Mouse (Mus musculus): ENCODE data around the gene Vwa8. TPM values are rescaled to one million over a fixed set of nuclear protein-coding genes. Genes with fewer than 3 reads are reported as not detected.

Vwa8 gene
- polyA plus RNA-seq, 1 experiment, result 11.2 TPM

DNA sequence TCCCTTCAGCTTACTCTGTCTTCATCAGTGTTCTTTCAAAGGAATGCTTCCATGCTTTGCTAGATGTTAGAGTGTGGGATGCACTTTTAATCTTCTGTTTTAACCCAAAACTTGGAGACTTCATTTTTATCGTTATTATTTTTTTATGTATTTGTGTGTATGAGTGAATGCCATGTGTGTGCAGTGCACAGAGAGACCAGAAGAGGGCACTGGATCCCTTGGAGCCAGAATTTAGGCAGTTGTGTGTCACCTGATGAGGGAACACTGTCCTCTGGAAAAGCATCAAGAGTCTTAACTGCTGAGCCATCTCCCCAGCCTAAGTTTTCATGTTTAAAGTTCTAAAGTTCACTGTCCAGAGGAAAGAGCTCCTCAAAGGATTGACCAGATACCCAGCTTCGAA, 316.1 kb downstream of the Vwa8 start:
- H3K27ac ChIP-seq (ENCODE audit: insufficient read depth, low read depth, low read length), result no peak overlapping the region
- TF ChIP-seq POLR2A (IDR thresholded peaks at IDR 0.05; ENCODE audit: low read depth, low read length), result no peak
- TF ChIP-seq CTCF (IDR thresholded peaks at IDR 0.05; ENCODE audit: extremely low read depth, insufficient read length, insufficient replicate concordance, low read depth, low read length), result no peak

DNA sequence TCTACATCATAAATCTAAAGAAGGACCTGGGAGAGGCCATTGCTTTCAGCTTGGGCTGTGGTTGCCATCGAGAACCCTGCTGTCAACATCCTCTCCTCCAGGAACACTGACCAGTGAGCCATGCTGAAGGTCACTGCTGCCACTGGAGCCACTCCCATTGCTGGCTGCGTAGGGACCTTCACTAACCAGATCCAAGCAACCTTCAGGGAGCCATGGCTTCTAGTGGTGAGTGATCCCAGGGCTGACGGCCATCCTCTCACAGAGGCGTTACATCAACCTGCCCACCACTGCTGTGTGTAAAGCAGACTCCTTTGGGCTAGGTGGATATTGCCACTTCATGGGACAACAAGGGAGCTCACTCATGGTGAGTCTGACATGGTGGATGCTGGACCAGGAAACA, 325.7 kb downstream of the Vwa8 start:
- no peak overlapping the region for H3K4me3 ChIP-seq (ENCODE audit: low read depth, low read length)
- peaks cover 6% of the 10 kb centered on the region; the same call in 1 of the 2 replicates for H3K36me3 ChIP-seq (ENCODE audit: control insufficient read depth, insufficient read depth, low read length)
- 93% methylated on average over 4 of the region's 4 CpGs for WGBS
- no peak for TF ChIP-seq CTCF (IDR thresholded peaks at IDR 0.05; ENCODE audit: extremely low read depth, insufficient read length, insufficient replicate concordance, low read depth, low read length)
- TF ChIP-seq POLR2A (IDR thresholded peaks at IDR 0.05; ENCODE audit: low read depth, low read length), result no peak
- H3K4me1 ChIP-seq (ENCODE audit: control insufficient read depth, insufficient read depth, insufficient read length, low read length), result no peaks in the 10 kb centered on the region
- H3K27ac ChIP-seq (ENCODE audit: insufficient read depth, low read depth, low read length), result no peak overlapping the region
- no peaks in the 10 kb centered on the region for H3K27me3 ChIP-seq (ENCODE audit: control insufficient read depth, insufficient read depth, low read length)

More for the DNA sequence above, 316.1 kb downstream of the Vwa8 start:
- Histone ChIP-seq H3K36me3 (ENCODE audit: control insufficient read depth, insufficient read depth, low read length) (peaks cover 8% of the 10 kb centered on the region), H3K27me3 (ENCODE audit: control insufficient read depth, insufficient read depth, low read length) (no peaks in the 10 kb centered on the region), H3K4me1 (ENCODE audit: control insufficient read depth, insufficient read depth, insufficient read length, low read length) (no peaks in the 10 kb centered on the region), H3K4me3 (ENCODE audit: low read depth, low read length) (no peak overlapping the region)
- WGBS, result 94% methylated on average over 2 of the region's 2 CpGs

DNA sequence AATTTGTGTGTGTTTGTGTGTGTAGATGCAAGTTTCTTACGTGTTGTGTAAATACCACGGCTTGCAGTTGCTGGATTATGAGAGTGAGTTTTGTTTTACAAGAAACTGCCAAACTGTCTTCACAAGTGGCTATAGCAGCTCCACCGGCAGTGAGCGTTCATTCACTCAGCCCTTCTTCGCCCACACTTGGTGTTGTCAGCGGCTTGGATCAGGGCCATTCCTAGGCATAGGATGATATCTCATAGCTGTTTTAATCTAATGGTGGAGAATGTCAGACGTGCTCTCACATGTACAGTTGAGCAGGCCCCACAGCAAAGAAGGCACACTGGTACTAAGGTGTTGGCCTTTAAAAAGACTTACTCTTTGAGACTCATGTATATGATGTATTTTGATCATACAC, 328.9 kb downstream of the Vwa8 start:
- Histone ChIP-seq H3K36me3 (ENCODE audit: control insufficient read depth, insufficient read depth, low read length) (peaks cover 7% of the 10 kb centered on the region; the same call in 1 of the 2 replicates), H3K4me3 (ENCODE audit: low read depth, low read length) (no peak overlapping the region), H3K27me3 (ENCODE audit: control insufficient read depth, insufficient read depth, low read length) (no peaks in the 10 kb centered on the region), H3K27ac (ENCODE audit: insufficient read depth, low read depth, low read length) (no peak overlapping the region), H3K4me1 (ENCODE audit: control insufficient read depth, insufficient read depth, insufficient read length, low read length) (no peaks in the 10 kb centered on the region)
- 95% methylated on average over 7 of the region's 7 CpGs for WGBS
- TF ChIP-seq POLR2A (IDR thresholded peaks at IDR 0.05; ENCODE audit: low read depth, low read length) (no peak), CTCF (IDR thresholded peaks at IDR 0.05; ENCODE audit: extremely low read depth, insufficient read length, insufficient replicate concordance, low read depth, low read length) (no peak)

DNA sequence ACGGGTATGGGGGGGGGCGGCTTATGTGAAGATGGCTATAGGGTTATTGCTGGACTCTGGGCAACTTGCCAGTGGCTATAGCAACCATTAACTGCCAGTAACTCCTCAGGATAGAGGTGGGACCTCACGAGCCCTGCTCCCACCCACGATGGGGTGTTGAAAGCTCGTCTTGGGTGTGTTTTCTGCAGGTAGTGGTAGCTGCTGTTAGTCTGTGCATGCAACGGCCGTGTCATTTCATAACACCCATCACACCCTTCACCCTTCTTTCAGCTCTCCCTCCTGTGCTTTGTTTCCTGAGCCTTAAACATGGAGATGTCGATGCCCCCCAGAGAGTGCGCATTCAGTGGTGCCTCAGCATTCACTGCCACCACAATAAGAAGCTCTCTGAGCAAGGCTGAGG, 329.4 kb downstream of the Vwa8 start:
- 85% methylated on average over 9 of the region's 9 CpGs for WGBS
- peaks cover 8% of the 10 kb centered on the region for H3K36me3 ChIP-seq (ENCODE audit: control insufficient read depth, insufficient read depth, low read length)
- TF ChIP-seq POLR2A (IDR thresholded peaks at IDR 0.05; ENCODE audit: low read depth, low read length) (no peak), CTCF (IDR thresholded peaks at IDR 0.05; ENCODE audit: extremely low read depth, insufficient read length, insufficient replicate concordance, low read depth, low read length) (no peak)

DNA sequence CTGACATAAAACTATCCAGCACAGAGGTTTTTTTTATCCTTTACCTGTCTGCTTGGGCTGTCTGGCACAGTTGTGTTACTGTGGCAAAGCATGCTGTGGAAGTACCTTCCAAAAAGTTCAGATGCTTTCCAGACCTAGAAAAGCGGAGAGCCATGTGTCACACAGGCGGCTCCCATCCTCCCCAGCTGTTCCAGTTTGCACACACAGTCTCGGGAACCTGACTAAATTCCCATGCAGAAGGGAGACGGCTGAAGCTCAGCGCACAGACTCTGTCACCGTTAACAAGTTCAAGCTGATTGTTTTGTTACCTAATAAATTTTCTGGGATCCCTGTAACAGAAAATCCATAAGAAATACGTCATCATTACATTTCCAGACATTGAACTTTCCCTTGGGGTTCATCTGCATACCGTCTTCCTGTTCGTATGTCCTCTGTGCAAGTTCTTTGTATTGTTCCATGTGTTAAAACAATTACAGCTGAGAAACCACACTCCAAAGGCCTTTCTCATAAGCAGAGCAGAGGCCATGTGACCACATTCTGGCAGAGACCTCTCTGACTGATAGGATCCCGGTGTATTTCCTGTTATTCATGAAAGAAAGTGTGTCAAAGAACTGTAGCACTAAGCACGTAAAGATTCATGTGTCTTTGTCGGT, 331.4 kb downstream of the Vwa8 start:
- H3K4me1 ChIP-seq (ENCODE audit: control insufficient read depth, insufficient read depth, insufficient read length, low read length), result no peaks in the 10 kb centered on the region
- WGBS, result 77% methylated on average over 12 of the region's 12 CpGs
- TF ChIP-seq POLR2A (IDR thresholded peaks at IDR 0.05; ENCODE audit: low read depth, low read length) (no peak), CTCF (IDR thresholded peaks at IDR 0.05; ENCODE audit: extremely low read depth, insufficient read length, insufficient replicate concordance, low read depth, low read length) (no peak)
- peaks cover 10% of the 10 kb centered on the region for H3K36me3 ChIP-seq (ENCODE audit: control insufficient read depth, insufficient read depth, low read length)
- H3K27ac ChIP-seq (ENCODE audit: insufficient read depth, low read depth, low read length), result no peak overlapping the region
- no peaks in the 10 kb centered on the region for H3K27me3 ChIP-seq (ENCODE audit: control insufficient read depth, insufficient read depth, low read length)
- no peak overlapping the region for H3K4me3 ChIP-seq (ENCODE audit: low read depth, low read length)

More for the DNA sequence above, 329.4 kb downstream of the Vwa8 start:
- Histone ChIP-seq H3K27me3 (ENCODE audit: control insufficient read depth, insufficient read depth, low read length) (no peaks in the 10 kb centered on the region), H3K27ac (ENCODE audit: insufficient read depth, low read depth, low read length) (no peak overlapping the region), H3K4me1 (ENCODE audit: control insufficient read depth, insufficient read depth, insufficient read length, low read length) (no peaks in the 10 kb centered on the region), H3K4me3 (ENCODE audit: low read depth, low read length) (no peak overlapping the region)

DNA sequence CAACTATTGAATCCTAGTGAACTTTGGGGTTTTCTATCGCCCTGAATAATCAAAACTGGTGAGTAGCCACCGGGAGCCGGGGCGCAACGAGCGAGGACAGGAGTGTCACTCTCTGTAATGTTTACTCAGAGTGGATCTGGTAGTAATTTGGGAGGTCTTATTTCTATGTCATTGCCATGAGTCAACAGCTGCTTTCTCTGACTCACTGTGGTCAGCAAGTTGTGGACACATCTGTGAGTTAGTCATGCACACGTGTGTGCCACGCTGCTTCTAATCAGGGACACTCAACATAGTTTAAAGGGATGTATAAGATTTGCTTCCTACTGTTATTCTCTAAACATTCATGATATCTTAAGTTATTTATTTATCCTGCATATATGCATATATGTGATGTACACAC, 332.9 kb downstream of the Vwa8 start:
- Histone ChIP-seq H3K4me3 (ENCODE audit: low read depth, low read length) (no peak overlapping the region), H3K27me3 (ENCODE audit: control insufficient read depth, insufficient read depth, low read length) (no peaks in the 10 kb centered on the region), H3K4me1 (ENCODE audit: control insufficient read depth, insufficient read depth, insufficient read length, low read length) (no peaks in the 10 kb centered on the region), H3K27ac (ENCODE audit: insufficient read depth, low read depth, low read length) (no peak overlapping the region), H3K36me3 (ENCODE audit: control insufficient read depth, insufficient read depth, low read length) (peaks cover 11% of the 10 kb centered on the region)
- 95% methylated on average over 8 of the region's 8 CpGs for WGBS
- TF ChIP-seq POLR2A (IDR thresholded peaks at IDR 0.05; ENCODE audit: low read depth, low read length) (no peak), CTCF (IDR thresholded peaks at IDR 0.05; ENCODE audit: extremely low read depth, insufficient read length, insufficient replicate concordance, low read depth, low read length) (no peak)

DNA sequence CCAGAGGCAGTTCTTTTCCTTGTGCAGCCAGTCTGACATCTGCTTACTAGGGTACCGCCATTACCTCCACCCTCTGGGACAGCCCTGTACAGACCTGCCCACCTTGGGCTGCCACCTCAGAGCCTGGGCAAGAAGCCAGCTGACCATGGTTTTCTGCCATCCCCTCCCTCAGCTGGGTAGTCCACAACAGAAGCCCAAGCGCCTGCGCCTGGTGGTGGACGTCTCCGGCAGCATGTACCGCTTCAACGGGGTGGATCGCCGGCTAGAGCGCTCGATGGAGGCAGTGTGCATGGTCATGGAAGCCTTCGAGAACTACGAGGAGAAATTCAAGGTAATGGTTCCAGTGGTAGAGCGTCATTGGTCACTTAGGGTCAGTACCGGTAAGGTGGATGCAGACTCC, 333.9 kb downstream of the Vwa8 start:
- WGBS, result 95% methylated on average over 15 of the region's 15 CpGs

More for the DNA sequence above, 333.9 kb downstream of the Vwa8 start:
- Histone ChIP-seq H3K27me3 (ENCODE audit: control insufficient read depth, insufficient read depth, low read length) (no peaks in the 10 kb centered on the region), H3K4me1 (ENCODE audit: control insufficient read depth, insufficient read depth, insufficient read length, low read length) (no peaks in the 10 kb centered on the region), H3K27ac (ENCODE audit: insufficient read depth, low read depth, low read length) (no peak overlapping the region), H3K36me3 (ENCODE audit: control insufficient read depth, insufficient read depth, low read length) (peaks cover 11% of the 10 kb centered on the region), H3K4me3 (ENCODE audit: low read depth, low read length) (no peak overlapping the region)
- TF ChIP-seq POLR2A (IDR thresholded peaks at IDR 0.05; ENCODE audit: low read depth, low read length) (no peak), CTCF (IDR thresholded peaks at IDR 0.05; ENCODE audit: extremely low read depth, insufficient read length, insufficient replicate concordance, low read depth, low read length) (no peak)

All from small intestine, adult 2 months (tissue).